Mouse (Mus musculus) liver, embryonic 11.5 days (tissue): ENCODE results near the gene Nectin1. TPM values are rescaled to one million over a fixed set of nuclear protein-coding genes. Genes with fewer than 3 reads are reported as not detected.

ENCODE experiments used
- ATAC-seq: fragments of 200-750 bp; cut with Nextera tagmentation; replicated peaks from 2 replicates; pipeline ENCODE4 v1.8.0; 2017; ENCODE audit warnings: moderate number of reproducible peaks, mild to moderate bottlenecking, moderate TSS enrichment, moderate library complexity; ENCODE audit not compliant: low FRiP score
- DNase-seq: peaks from one replicate; pipeline ENCODE4 v3.0.0-alpha.2; 2017; ENCODE audit warnings: low spot score
- H3K27ac ChIP-seq: fragments of 300-500 bp; sonication (generic); 2 replicates; pipeline ENCODE4 v1.5.1; 2014; ENCODE audit warnings: mild to moderate bottlenecking, low read depth, low read length, control low read depth
- H3K27me3 ChIP-seq: fragments of 300-500 bp; sonication (generic); replicated peaks from 2 replicates; pipeline ENCODE4 v1.6.1; 2014; ENCODE audit warnings: low read length, mixed read lengths; ENCODE audit not compliant: control insufficient read depth, insufficient read depth
- H3K36me3 ChIP-seq: fragments of 300-500 bp; sonication (generic); 2 replicates; pipeline ENCODE4 v1.6.1; 2014; ENCODE audit warnings: mild to moderate bottlenecking, low read length, moderate library complexity, mixed read lengths; ENCODE audit not compliant: control insufficient read depth, insufficient read depth
- H3K4me1 ChIP-seq: fragments of 300-500 bp; sonication (generic); replicated peaks from 2 replicates; pipeline ENCODE4 v1.6.1; 2014; ENCODE audit warnings: low read length, mixed read lengths; ENCODE audit not compliant: control insufficient read depth, insufficient read depth
- H3K4me2 ChIP-seq: fragments of 300-500 bp; sonication (generic); 2 replicates; pipeline ENCODE4 v1.6.1; 2014; ENCODE audit warnings: mild to moderate bottlenecking, control low read depth, moderate library complexity
- H3K4me3 ChIP-seq: fragments of 300-500 bp; sonication (generic); 2 replicates; pipeline ENCODE4 v1.5.1; 2014; ENCODE audit warnings: low read depth, low read length, control low read depth
- H3K9ac ChIP-seq: fragments of 300-500 bp; sonication (generic); 2 replicates; pipeline ENCODE4 v1.6.1; 2014; ENCODE audit warnings: low read depth, low read length, control low read depth
- H3K9me3 ChIP-seq: fragments of 300-500 bp; sonication (generic); 2 replicates; pipeline ENCODE4 v1.6.1; 2016; ENCODE audit warnings: low read length, inconsistent platforms, mixed read lengths; ENCODE audit not compliant: control insufficient read depth
- WGBS: fragments of 180-500 bp; shearing (Covaris S2); extraction: QIAGEN DNeasy Blood & Tissue Kit; methylation state at CpG from one replicate; pipeline ENCODE4 v1.1.7; 2014; 5-methylcytosine and 5-hydroxymethylcytosine counted together
- polyA plus RNA-seq: library from polyadenylated mRNA; unstranded; fragments of >200 nt; fragmentation: Nextera tagmentation; extraction: Ambion mirVana; gene quantifications from 2 replicates; pipeline ENCODE4 v1.2.1, GENCODE M21; 2014

Gene Nectin1
- polyA plus RNA-seq, 1 experiment from 2014 or later, result 2.6 TPM

DNA sequence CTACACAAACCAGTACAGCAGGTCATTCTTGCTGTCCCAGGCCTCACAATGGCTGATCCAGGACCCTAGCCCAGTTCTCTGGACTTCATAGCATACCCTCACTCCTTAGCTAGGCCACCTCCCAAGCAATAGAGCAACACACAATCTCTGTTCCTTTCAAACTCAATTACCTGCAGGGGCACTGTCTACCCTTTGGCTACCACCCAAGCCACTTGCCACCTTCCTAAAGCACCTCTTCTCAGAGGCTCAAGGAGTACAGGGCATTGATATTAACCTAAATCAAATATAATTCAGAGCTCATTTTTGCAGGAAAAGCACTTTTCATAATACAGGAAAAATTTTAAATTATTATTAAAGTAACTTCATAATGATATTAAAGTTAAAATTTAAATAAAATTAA lies 8.8 kb upstream of the Nectin1 start:
- Histone ChIP-seq H3K4me3 (no peak overlapping the region), H3K27me3 (peaks cover 7% of the 10 kb centered on the region; the same call in 1 of the 2 replicates), H3K4me1 (peaks cover 1% of the 10 kb centered on the region), H3K36me3 (no peaks in the 10 kb centered on the region), H3K27ac (no peak overlapping the region), H3K4me2 (no peak overlapping the region), H3K9ac (no peak overlapping the region), H3K9me3 (no peaks in the 10 kb centered on the region)
- ATAC-seq (no peak), DNase-seq (no peak)

DNA sequence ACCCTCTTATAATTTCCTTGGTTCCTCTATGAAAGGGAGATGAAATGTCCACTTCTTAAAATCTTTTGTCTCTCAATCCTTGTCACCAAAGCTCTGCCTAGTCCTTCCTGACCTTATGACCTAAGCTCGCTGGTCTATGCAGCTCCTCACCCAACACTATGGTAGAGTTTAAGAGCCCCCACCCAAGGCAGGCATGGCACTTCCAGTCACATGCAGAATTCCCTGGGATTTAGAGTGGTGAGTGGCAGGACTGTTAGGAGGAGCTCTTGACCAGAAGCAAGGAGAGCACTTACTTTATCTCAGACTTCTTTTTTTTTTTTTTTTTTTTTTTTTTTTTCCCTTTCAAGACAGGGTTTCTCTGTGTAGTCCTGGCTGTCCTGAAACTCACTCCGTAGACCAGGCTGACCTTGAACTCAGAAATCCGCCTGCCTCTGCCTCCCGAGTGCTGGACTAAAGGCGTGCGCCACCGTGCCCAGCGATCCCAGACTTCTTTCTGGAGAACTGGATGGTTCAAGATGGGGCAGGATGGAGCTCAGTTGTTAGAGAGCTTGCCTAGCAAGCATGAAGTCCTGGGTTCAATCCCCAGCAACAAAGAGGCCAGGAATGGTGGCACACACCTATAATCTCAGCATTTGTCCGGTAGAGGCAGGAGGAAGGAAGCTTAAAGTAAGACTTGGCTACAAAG lies 7.6 kb upstream of the Nectin1 start:
- no peak for ATAC-seq

DNA sequence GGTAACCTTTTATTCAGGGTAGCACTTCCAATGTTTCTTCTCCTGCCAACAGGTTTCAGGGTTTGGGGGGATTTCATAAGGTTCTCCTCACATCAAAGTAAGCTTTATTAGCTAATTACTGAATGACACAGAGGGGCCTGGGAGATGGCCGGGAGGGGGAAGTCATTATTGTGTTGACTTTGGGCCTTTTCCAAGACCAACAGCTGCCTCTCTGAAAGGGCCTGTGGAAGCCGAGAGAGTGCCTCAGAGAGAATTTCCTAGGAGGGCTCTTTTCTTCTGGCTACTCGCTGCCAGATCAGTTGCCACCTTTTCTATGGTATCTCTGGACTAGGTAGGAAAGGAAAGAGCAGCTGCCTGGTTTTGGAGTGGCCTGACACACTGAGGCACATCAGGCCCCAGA lies 6.5 kb upstream of the Nectin1 start:
- 44% methylated on average over 3 of the region's 3 CpGs for WGBS
- ATAC-seq (no peak), DNase-seq (no peak)
- Histone ChIP-seq H3K4me3 (no peak overlapping the region), H3K27ac (no peak overlapping the region), H3K9me3 (no peaks in the 10 kb centered on the region), H3K4me2 (no peak overlapping the region), H3K27me3 (0 out of 2 replicates have a peak, but pooled peaks cover 5% of the 10 kb centered on the region), H3K4me1 (no peaks in the 10 kb centered on the region), H3K36me3 (no peaks in the 10 kb centered on the region), H3K9ac (no peak overlapping the region)

More for the DNA sequence above, 7.6 kb upstream of the Nectin1 start:
- no peak overlapping the region for H3K9ac ChIP-seq
- WGBS, result 86% methylated on average over 9 of the region's 9 CpGs
- no peak overlapping the region for H3K4me2 ChIP-seq
- H3K9me3 ChIP-seq, result no peaks in the 10 kb centered on the region
- no peaks in the 10 kb centered on the region for H3K4me1 ChIP-seq
- no peak for DNase-seq
- no peak overlapping the region for H3K4me3 ChIP-seq
- H3K27ac ChIP-seq, result no peak overlapping the region
- no peaks in the 10 kb centered on the region for H3K36me3 ChIP-seq
- 0 out of 2 replicates have a peak, but pooled peaks cover 5% of the 10 kb centered on the region for H3K27me3 ChIP-seq

DNA sequence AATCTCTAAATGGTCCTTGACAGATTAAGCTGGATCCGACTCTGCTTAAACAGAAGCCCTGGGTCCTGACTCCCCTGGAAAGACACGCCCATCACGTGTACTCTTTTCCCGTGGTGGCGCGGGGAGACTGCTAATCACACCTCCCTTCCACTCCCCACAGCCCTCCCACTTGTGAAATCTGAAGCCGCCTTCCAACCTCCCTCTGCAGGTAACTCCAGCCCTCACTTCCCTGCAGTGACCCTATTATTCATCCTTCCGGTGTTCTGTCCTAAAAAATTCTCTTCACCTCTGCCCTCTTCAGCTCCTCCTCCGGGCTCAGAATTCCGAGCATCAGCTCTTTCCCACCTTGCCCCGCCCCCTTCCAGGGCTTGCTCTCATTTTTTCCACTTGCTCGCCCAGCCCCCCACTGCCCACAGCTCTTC lies 5.9 kb upstream of the Nectin1 start:
- H3K4me3 ChIP-seq, result no peak overlapping the region

DNA sequence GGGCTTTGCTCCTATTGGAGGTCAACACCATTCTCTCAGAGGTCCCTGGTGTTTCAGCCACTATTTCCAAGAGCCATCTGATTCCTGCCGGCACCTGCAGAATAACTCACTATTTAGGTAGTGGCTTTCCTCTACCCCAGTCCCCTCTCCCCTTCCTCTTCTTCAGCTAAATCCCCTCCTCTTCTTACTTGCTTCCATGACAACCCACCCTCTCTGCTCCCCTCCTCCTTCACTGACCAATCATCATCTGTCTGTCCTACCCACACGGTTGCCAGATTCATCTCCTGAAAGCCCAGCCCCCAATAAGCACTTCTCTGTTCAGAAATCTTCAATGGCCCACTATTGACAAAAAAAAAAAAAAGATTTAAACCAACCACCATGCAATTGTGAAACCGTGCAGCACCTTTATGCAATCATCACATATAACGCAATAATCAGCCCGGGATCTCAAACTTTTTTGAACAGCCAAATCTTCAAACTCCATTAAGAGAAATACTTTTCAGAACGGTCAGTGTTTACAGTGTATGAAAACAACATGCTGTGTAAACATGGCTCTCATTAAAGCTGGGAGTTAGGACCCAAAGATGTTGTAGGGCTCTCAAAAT lies 5.2 kb upstream of the Nectin1 start:
- H3K36me3 ChIP-seq, result no peaks in the 10 kb centered on the region
- ATAC-seq (no peak), DNase-seq (no peak)
- 0 out of 2 replicates have a peak, but pooled peaks cover 5% of the 10 kb centered on the region for H3K27me3 ChIP-seq
- H3K4me1 ChIP-seq, result 0 out of 2 replicates have a peak, but pooled peaks cover 6% of the 10 kb centered on the region
- no peaks in the 10 kb centered on the region for H3K9me3 ChIP-seq
- H3K4me2 ChIP-seq, result no peak overlapping the region
- WGBS, result 33% methylated on average over 6 of the region's 6 CpGs
- no peak overlapping the region for H3K27ac ChIP-seq
- no peak overlapping the region for H3K4me3 ChIP-seq
- no peak overlapping the region for H3K9ac ChIP-seq

More for the DNA sequence above, 5.9 kb upstream of the Nectin1 start:
- WGBS, result 8% methylated on average over 12 of the region's 12 CpGs
- 0 out of 2 replicates have a peak, but pooled peaks cover 5% of the 10 kb centered on the region for H3K27me3 ChIP-seq
- peak overlapping the region; percentile 12 for H3K4me2 ChIP-seq
- DNase-seq, result no peak
- no peak overlapping the region for H3K27ac ChIP-seq
- no peak overlapping the region for H3K9ac ChIP-seq
- ATAC-seq, result no peak
- no peaks in the 10 kb centered on the region for H3K9me3 ChIP-seq
- 0 out of 2 replicates have a peak, but pooled peaks cover 3% of the 10 kb centered on the region for H3K4me1 ChIP-seq
- H3K36me3 ChIP-seq, result no peaks in the 10 kb centered on the region

DNA sequence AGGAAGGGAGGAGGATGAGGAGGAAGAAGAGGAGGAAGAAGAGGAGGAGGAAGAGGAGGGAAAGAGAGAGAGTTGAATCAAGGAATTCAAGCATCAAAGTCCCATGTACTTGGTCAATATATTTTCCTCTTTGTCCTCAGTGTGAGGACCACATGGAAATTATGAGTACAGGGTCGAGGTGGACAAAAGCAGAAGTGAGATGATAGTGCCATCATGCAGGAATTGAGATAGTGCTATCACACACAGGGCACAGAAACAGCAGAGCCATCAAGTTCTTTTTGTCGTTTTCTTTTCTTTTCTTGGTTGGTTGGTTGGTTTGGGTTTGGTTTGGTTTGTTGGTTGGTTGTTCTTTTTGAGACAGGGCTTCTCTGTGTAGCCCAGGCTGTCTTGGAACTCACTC lies 2.5 kb upstream of the Nectin1 start:
- peaks cover 31% of the 10 kb centered on the region for H3K27me3 ChIP-seq
- no peaks in the 10 kb centered on the region for H3K9me3 ChIP-seq
- no peak for DNase-seq
- H3K4me2 ChIP-seq, result no peak overlapping the region
- no peaks in the 10 kb centered on the region for H3K36me3 ChIP-seq
- 53% methylated on average over 2 of the region's 2 CpGs for WGBS
- peaks cover 13% of the 10 kb centered on the region; the same call in 1 of the 2 replicates for H3K4me1 ChIP-seq
- H3K9ac ChIP-seq, result no peak overlapping the region
- H3K27ac ChIP-seq, result no peak overlapping the region
- no peak overlapping the region for H3K4me3 ChIP-seq
- no peak for ATAC-seq

DNA sequence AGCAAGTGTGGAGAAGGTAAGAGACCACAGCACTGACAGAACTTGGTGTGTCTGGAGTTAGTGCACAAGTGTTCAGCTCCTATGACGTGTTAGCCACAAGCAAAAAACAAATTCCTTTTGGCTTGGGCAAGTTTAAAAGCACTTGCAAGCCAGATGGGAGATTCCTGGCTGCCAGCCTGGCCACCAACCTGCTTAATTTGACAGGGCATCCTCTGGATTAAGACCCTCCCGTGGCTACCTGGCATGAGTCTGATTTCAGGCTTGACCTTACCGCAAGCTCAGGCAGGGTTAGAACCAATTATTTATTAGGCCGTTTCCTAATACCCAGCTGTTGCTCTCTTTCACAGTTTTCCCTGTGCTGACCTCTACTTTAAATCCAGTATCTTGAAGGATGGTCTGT lies 1.7 kb upstream of the Nectin1 start:
- Histone ChIP-seq H3K4me3 (no peak overlapping the region), H3K9me3 (no peaks in the 10 kb centered on the region), H3K27ac (no peak overlapping the region), H3K27me3 (peaks cover 39% of the 10 kb centered on the region), H3K4me1 (peaks cover 14% of the 10 kb centered on the region), H3K9ac (no peak overlapping the region), H3K4me2 (no peak overlapping the region), H3K36me3 (no peaks in the 10 kb centered on the region)
- no peak for DNase-seq
- ATAC-seq, result no peak
- WGBS, result 81% methylated on average over 4 of the region's 4 CpGs

DNA sequence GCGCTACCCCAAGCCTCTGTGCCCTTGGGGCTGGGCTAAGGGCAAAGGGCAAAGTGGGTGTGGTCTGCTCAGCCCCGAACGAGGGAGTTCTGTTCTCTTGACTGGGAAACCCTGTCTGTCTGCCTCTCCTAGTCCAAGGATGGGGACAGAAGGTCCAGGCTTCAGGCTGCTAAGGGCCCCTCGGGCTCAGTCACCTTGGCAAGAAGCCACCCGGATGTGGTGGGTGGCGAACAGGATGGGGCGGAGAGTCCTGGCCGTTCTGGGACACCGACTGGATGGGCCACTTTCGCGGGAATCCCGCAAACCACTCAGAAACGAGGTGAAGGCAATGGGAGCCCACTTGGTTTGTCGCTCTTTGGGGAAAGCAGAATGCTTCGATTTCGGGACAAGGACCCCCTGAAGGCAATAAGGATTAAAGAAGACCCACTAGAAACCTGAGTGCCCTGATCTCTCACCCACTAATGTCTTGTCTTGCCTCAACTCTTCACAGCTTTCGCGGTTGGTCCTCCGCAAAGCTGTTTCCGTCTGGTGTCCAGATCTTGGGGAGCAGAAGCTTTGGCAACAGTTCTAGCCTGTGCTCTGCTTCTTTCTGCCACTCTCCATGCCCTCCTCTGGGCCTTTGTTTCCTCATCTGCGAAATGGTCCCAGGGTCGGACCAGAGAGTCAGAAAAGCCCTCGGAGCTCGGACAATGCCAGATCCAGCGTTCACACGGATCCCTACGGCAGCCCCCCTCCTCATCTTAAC lies 710 bp upstream of the Nectin1 start:
- peak overlapping the region; percentile 17; the same call in 1 of the 2 replicates for H3K9ac ChIP-seq
- WGBS, result 3% methylated on average over 27 of the region's 27 CpGs

More for the DNA sequence above, 710 bp upstream of the Nectin1 start:
- no peaks in the 10 kb centered on the region for H3K9me3 ChIP-seq
- peaks cover 42% of the 10 kb centered on the region for H3K27me3 ChIP-seq
- peak overlapping the region; percentile 81; the same call in 1 of the 2 replicates for H3K27ac ChIP-seq
- H3K4me2 ChIP-seq, result peak overlapping the region; percentile 87
- H3K4me3 ChIP-seq, result peak overlapping the region; percentile 76
- DNase-seq (peak; percentile 59), ATAC-seq (peak; percentile 40; the same call in 1 of the 2 replicates)
- H3K4me1 ChIP-seq, result peaks cover 14% of the 10 kb centered on the region
- H3K36me3 ChIP-seq, result no peaks in the 10 kb centered on the region
